Mouse (Mus musculus) retina, postnatal 7 days (tissue): ENCODE data around the gene Nop9.

ENCODE experiments used
- DNase-seq: peaks from one replicate; pipeline ENCODE4 v3.0.0-alpha.2; 2012; ENCODE audit warnings: low read depth, low spot score

Nop9 gene

GRCm38 (mm10) chr14:55745180-55745860 is at the start of gene Nop9, which contains the start of gene Dhrs1:
TSS of gene Nop9 (plus strand) at chr14:55745693.
TSS of gene Dhrs1 (minus strand) at chr14:55745690.
- DNase-seq, result peak; percentile 73

- DNase-seq, result no peak
Measured at GRCm38 (mm10) chr14:55697226-55697625, 48.3 kb upstream of the Nop9 start.

- no peak for DNase-seq
Measured at GRCm38 (mm10) chr14:55701131-55701530, 44.4 kb upstream of the Nop9 start.

- DNase-seq, result no peak
Measured at GRCm38 (mm10) chr14:55702761-55703160, 42.7 kb upstream of the Nop9 start.

- no peak for DNase-seq
Measured at GRCm38 (mm10) chr14:55706051-55706600, 39.4 kb upstream of the Nop9 start.

GRCm38 (mm10) chr14:55707397-55707796 is 38.1 kb upstream of the Nop9 start:
- DNase-seq, result no peak

- DNase-seq, result no peak
Measured at GRCm38 (mm10) chr14:55709509-55709908, 36.0 kb upstream of the Nop9 start.

GRCm38 (mm10) chr14:55711786-55712185 is 33.7 kb upstream of the Nop9 start:
- no peak for DNase-seq

- DNase-seq, result no peak
Measured at GRCm38 (mm10) chr14:55713007-55713728, 32.3 kb upstream of the Nop9 start.

- DNase-seq, result no peak
Measured at GRCm38 (mm10) chr14:55713729-55714122, 31.8 kb upstream of the Nop9 start, which contains the start of gene Tgm1. TSS of gene Tgm1 (minus strand) at chr14:55713926.

GRCm38 (mm10) chr14:55714893-55715292 is 30.6 kb upstream of the Nop9 start:
- DNase-seq, result no peak

- no peak for DNase-seq
Measured at GRCm38 (mm10) chr14:55716271-55716670, 29.2 kb upstream of the Nop9 start.

- no peak for DNase-seq
Measured at GRCm38 (mm10) chr14:55716884-55717283, 28.6 kb upstream of the Nop9 start.

GRCm38 (mm10) chr14:55719737-55720136 is 25.8 kb upstream of the Nop9 start:
- DNase-seq, result no peak

GRCm38 (mm10) chr14:55720666-55721065 is 24.8 kb upstream of the Nop9 start:
- no peak for DNase-seq

- no peak for DNase-seq
Measured at GRCm38 (mm10) chr14:55721076-55721475, 24.4 kb upstream of the Nop9 start.

GRCm38 (mm10) chr14:55721700-55722437 is 23.6 kb upstream of the Nop9 start, which contains the start of gene Rabggta:
TSS of gene Rabggta (minus strand) at chr14:55722263.
- peak; percentile 86 for DNase-seq

GRCm38 (mm10) chr14:55722438-55722945 is 23.0 kb upstream of the Nop9 start:
- DNase-seq, result no peak

- no peak for DNase-seq
Measured at GRCm38 (mm10) chr14:55723433-55723832, 22.1 kb upstream of the Nop9 start.

GRCm38 (mm10) chr14:55724411-55724871 is 21.1 kb upstream of the Nop9 start:
- no peak for DNase-seq

GRCm38 (mm10) chr14:55726261-55726660 is 19.2 kb upstream of the Nop9 start:
- no peak for DNase-seq
